Mouse (Mus musculus): ENCODE data around the gene Foxj2.

The Foxj2 gene

DNA sequence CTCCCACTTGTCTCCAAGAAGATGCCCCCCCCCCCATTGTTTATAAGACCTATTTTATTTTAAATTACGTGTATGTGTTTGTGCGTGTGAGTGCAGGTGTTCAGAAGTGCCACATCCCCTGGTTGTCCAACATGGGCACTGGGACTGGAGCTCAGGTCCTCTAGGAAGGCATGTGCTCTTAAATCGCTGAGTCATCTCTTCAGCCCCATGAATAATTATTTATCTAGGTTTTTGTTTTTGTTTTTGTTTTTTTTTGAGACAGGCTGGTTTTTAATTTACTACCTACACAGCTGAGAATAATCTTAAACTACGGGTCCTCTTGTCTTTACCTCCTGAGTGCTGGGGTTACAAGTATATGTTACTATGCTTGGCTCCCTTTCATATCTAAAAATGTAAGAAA, 6.1 kb upstream of the Foxj2 start:
- no peak for DNase-seq (ENCODE audit: low spot score)

DNA sequence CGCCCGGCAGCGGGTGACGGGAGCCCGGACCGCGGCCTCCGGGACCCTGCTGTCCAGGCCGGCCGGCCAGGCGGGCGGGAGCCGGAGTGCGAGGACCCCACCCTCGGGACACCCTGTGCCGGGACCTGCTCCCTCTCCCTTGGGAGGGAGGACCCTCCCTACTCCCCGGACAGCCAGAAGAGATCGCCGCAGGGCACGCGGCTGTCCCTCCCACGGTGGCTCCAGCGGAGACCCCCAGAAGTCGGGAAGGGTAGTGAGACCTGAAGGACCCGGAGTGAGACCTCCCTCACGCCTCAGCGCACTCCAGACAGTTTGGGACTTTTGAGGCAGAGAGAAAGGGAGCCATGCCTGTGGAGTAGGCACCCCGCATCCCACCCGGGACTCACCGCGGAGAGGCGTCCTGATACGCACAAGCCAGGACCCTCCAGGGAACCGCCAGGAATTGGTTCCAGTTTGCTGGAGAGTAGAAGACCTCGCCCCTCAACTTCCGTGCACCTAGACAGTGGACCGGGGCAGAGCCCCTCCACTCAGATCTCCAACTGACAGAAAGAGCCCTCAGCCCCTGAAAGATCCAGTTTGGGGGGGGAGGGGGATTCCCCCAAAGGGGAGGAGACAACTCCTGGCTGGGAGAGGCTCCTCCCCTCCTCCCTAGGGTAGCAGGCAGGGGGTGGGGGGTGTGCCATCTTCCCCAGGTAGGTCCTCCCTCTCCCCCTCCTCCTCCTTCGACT, 521 bp downstream of the Foxj2 start:
- DNase-seq (ENCODE audit: low spot score), result no peak

DNA sequence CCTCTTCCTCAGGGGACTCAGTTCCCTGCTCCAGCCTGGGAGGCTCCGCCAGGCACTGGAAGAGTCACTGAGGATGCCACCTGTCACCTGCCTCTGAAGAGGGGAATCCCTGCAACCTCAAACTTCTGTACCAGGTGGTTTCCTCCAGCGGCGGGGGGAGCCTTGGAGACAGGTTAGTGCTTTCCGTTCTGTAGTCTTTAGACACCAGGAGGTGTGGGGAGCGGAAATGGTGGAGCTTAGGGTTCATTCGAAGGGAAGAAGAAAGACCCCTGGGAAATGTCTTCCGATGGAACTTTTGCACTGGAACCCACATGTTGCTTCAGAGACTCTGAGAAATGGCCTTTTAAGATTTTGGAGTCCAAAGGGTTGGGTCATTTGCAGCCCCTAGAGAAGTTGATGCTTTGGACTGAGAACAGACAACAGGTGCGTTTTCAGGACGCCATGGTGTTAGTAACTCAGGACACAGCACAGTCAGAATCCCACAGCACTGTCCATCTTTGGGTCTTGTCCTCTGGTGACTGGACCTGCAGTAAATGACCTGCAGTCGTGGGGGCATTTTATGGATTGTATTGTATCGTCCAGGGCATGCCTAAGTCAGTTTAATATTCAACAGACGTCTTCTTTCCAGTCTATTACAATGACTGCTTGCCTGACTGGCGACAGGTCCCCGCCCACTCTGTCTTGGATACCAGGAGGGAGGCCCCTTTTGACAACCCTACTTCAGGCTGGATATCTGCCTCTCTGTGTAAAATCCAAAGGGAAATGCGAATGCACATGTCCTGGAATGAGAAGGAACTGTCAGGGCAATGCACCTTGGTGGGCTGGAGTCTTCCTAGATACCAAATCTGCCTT, 1.3 kb downstream of the Foxj2 start:
- DNase-seq (ENCODE audit: low spot score), result no peak

DNA sequence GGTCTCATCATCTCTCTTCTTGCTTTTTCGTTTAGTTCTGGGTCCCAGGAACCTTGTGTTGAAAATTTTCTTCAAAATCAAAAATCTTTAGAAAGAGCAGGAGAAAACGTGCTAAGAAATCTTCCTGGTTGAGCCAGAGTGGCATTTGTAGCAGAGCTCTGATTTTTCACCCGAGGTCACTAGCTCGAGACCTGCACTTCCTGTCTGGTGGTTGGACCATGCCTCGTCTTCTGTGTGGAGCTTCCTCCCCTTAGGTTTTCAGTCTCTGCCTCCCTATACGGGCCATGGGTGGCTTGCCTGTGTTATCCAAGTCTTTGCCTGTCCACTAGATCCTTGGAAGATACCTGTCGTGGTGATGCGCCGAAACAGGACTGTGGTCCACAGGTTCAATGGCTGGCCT, 2.1 kb downstream of the Foxj2 start:
- DNase-seq (ENCODE audit: low spot score), result no peak

DNA sequence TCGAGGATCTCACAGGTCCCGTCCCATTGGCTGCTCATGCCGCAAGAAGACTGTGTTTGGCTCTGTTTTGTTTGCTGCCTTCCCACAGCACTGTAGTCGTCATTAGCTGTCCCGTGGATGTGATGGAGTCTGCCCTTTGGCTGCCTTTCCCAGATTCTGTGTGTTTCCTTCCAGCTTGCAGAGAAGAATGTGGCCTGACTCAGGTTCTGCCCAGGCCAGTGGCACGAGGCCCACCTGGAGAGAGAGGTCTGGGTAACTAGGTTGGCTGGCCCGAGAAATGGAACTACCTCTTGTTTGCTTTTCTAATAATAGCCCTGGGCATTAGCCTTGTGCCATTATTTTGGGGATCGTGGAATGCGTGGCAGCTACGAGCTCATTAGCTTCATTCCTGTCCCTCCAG, 4.4 kb downstream of the Foxj2 start:
- DNase-seq (ENCODE audit: low spot score), result no peak

DNA sequence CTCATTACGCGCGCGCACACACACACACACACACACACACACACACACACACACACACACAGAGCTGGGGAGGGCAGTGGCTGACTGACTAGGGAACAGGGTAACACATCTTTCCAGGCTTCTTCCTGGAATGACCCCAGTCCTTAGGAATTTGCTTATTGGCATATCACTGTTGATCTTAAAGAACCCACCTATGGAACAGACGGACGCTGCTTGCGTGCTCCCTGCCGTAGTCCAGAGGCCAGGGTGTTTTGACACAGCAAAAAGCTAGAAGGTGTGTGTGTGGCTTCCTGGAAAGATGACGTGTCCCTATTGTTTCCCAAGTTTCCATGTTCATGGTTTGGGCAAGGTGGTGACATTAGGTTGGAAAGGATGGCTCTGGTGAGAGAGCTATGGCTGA, 5.5 kb downstream of the Foxj2 start:
- DNase-seq (ENCODE audit: low spot score), result no peak

DNA sequence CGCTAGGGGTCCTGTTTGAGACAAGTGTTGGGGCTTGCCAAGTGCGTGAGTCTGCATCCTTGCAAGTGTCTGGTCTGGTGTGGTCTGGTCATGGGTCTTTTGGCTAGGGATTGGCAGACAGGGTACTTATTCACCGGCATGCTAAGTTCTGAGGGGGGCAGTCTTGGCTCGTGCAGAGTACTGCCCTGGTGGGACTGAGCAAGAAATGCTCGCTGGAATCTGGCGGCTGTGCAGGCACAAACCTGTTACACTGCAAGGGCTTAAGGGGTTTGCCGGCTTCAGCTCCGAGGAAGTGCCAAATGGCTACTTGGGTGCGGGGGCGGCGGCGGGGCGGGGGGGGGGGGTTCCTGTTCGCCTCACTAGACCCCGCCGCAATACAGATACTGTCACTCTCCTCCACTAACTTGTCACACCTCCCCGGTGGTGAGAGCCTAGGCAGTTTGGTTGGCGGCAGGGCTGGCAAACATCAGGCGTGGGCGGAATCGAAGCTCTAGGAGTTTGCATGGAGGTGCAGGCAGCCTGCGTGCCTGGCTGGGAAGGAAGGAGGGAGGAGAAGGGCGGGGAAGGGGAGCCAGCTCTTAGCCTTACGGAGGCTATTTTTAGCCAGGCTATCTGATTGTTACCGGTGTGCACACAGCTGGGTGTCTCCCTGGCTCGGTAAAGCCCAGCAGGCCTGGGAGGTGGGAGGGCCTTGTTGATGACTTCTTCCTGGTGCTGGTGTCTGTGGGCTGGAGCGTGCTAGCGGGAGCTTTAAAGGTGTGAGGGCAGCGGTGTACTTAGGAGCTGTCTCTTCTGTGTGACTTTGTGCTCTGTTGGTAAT, 6.4 kb downstream of the Foxj2 start:
- DNase-seq (ENCODE audit: low spot score), result peak; percentile 78

DNA sequence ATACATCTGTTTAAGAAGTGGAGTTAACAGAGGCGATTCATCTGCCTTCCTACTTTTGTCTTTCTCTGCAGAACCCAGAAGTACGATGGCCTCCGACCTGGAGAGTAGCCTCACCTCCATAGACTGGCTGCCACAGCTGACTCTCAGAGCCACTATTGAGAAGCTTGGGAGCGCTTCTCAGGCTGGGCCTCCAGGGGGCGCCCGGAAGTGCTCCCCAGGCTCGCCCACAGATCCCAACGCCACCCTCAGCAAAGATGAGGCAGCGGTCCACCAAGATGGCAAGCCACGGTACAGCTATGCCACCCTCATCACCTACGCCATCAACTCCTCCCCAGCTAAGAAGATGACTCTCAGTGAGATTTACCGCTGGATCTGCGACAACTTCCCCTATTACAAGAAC, 8.4 kb downstream of the Foxj2 start:
- DNase-seq (ENCODE audit: low spot score), result no peak

DNA sequence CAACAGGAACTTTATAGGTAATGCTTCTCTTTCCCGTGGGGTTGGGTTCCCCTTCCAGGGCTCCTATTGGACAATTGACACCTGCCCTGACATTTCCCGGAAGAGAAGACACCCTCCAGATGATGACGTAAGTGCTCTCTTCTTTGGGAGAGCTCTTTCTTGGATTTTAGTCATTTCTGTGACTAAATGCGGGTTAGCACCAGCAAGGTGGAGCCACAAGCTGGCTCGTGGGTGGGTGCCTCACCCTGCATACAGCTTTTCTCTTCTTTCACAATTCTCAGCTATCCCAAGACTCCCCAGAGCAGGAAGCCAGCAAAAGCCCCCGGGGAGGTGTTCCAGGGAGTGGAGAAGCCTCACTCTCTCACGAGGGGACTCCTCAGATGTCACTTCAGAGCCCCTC, 13.2 kb downstream of the Foxj2 start:
- DNase-seq (ENCODE audit: low spot score), result no peak

DNA sequence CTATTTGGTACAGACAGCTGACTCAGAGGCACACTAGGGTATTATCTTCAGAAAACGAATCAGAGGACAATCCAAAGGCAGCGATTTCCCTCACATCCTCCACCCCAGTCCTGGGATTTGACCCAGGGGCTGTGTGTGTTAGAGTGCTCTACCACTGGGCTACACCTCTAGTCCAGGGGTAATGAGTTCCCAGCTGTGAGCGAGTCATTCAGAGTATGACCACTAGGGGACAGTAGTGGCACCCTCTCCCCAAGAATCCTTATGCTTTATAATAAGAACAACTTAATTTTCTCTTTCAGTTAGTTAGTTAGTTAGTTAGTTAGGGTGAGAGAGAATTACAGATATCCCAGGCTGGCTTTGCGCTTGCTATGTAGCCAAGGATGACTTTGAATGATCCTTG, 14.7 kb downstream of the Foxj2 start:
- DNase-seq (ENCODE audit: low spot score), result peak; percentile 64

DNA sequence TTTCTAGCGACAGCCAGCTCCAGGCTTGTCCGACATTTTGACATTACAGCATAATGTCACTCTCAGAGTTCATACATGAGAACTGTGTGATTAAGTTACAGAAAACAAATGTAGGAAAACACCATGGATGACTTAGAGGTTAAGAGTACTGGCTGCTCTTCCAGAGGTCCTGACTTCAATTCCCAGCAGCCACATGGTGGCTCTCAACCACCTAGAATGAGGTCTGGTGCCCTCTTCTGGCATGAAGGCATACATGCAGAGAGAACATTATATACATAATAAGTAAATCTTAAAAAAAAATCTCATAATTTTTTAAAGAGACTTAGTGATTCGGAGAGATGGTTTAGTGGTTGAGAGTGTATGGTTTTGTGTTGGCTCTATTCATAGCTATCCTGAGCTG, 17.3 kb downstream of the Foxj2 start:
- no peak for DNase-seq (ENCODE audit: low spot score)

DNA sequence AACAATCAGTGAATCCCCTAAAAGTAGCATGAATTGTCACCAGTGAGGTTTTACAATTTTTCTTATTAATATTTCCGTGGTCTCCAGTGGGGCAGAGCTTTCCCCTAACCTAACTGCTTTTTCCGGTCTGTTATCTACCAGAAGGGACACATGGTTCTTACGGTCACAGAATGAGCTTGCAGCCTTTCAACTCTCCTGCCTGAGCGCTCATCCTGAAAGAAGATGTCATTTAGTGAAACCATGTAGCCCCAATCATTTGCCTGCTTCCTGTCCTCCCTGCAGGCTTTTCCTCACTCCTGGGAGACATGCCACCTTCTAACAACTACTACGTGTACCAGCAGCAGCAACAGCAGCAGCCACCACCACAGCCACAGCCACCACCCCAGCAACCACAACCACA, 17.8 kb downstream of the Foxj2 start:
- no peak for DNase-seq (ENCODE audit: low spot score)

DNA sequence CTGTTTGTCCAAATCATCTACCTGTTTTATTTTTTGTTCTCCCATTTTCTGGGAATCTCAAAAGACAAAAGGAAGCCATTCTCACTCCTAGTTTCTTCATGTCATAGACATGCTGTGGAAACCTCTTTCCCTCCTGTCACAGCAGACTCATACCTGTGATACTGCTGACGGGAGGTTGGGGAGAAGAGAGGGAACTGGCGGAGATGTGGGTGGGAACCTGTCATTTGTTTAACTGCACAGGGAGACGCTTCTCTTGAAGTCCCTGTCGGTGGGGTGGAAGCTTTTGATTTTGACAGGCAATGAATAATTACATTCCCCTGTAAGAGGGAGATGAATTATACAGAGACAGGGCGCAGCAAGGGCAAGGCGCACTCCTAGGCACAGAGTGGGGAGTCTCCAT, 24.0 kb downstream of the Foxj2 start:
- DNase-seq (ENCODE audit: low spot score), result no peak

DNA sequence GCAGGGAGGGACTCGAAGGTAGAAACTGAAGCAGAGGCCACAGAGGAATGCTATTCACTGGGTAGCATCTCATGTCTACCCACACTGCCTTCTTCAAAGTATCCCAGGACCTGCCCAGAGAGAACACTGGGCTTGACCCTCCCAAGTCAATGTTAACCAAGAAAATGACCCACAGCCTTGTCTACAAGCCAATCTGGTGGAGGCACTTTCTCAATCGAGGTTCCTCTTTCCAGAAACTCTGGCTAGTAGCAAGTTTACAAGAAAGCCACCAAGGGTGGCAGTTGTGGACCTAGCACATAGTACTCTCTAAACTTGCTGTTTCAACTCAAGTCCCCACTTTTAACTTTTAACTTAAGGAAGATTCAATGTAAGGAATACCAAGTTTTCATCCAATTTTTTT, 33.0 kb downstream of the Foxj2 start:
- no peak for DNase-seq (ENCODE audit: low spot score)

DNA sequence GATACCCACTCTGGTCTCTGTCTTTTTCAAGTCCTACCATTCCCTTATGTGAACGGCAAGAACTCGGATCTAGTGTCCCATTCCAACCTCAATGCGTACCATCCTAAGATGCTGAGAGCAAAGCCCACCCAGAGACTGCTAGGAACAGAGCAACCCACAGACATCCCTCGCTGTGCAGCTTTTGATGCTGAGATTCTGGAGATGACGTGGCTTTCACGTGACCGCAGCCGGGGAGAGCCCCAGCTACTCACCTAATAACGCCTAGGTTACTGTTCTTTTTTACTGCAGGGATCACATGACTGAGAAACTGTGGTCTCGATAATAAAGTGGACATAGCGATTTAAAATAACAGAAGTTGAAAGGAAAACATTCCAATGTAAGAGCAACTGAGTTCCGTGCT, 34.8 kb downstream of the Foxj2 start:
- no peak for DNase-seq (ENCODE audit: low spot score)

DNA sequence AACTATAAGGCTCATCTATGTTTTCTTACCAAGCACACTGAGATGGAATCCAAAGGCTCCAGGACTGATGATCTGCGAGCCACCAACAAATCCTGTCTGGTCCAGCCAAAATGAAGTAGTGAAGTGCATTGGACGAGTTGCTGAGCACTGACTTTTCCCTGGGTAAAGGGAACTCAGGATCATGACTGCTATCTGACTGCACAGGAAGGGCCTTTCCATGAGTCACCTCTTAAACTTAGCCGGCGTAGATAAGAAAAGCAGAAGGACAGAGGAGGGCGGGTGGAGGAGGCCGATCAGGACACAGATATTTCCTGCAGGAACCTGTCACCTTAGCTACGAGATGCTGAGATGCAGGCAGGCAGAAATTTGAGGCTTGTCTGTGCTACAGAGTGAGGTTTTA, 36.2 kb downstream of the Foxj2 start, which contains the start of gene C3ar1:
Gene C3ar1, minus strand, starts transcription at position 207 of the 400 bp plus-strand sequence.
- DNase-seq (ENCODE audit: low spot score), result peak; percentile 37

DNA sequence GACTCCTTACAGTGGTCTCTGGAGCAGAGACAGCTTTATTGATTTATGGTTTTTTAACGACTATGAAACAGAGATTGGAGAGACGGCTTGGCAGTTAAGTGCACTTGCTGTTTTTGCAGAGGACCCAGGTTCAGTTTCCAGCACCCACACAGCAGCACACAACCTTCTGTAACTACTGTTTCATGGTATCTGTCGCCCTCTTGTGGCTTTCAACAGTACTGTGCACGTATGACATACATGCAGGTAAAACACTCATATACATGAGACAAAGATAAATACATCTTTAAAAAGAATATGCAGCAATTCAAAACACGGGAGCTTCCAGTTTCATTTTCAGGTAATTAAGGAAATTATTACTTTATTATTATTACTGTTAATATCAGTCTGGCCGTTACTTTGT, 42.7 kb downstream of the Foxj2 start:
- DNase-seq (ENCODE audit: low spot score), result no peak

DNA sequence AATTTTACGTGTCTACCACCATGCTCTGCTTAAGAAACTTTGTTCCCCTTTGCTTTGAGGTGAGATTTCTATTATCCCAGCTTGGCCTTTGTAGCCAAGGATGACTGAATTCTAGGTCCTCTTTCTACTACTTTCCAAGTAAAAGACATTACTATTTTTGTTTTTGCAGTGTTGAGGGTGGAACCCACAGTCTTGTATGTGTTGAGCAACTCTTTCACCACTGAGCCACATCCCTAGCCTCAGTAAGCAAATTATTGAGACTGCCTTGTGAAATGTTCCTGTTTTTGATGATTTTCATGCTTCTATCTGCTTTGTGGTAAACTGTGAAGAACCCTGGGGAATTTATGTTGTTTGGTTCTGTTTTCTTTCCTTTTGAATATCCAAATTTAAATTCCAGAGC, 43.2 kb downstream of the Foxj2 start:
- no peak for DNase-seq (ENCODE audit: low spot score)

DNA sequence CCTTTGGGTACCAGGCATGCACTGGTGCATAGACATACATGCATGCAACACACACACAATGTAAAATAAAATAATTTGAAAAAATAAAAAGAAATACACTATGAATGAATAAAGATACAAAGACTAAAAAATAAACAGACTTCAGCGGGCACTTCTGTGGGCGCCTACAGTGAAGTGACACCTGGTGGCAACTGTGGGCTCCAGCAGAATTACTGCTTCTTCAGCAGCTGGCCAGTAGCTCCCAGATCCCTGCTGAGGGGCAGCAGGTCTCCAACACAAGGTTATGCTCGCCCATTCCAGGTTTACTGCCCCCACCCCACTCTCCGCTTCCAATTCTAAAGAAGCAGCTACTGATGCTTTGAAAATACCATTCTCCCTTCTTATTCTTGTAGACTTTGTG, 48.2 kb downstream of the Foxj2 start:
- no peak for DNase-seq (ENCODE audit: low spot score)

DNA sequence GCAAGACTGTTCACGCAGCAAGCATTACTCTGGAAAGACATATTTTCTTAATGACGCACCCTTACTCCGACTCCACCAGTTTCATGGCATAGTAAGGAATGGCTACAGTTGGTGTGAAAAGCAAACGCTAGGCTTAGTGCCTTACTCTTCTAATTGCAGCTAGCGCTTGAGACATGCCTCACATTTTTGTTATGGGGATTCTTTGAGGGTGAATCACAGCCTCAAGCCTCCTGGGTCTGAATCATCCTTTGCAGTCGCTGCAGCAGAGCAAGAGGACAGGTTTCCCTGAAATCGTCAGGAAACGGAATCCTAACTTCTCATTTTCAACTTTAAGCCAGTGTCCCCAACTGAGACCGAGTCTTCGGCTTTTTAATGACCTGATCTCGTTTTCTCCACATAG, 50.1 kb downstream of the Foxj2 start:
- DNase-seq (ENCODE audit: low spot score), result no peak

DNA sequence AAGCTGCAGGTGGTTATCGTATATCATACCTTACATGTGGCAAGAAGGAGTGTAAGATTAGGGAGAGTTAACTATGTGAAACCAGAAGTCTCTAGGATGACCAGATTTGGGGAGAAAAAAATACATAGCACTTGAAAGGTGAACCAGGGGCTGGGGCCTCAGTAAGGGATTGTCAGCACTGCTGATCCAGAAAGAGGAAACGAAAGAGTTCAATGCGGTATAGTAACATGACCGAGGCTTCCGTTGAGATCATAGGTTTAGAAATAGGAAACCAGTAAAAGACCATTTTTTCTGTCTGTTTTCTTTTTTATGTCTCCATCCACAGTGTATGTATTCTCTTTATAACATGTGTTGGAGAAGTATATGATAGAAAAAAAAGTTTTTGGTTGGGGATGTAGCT, 53.1 kb downstream of the Foxj2 start:
- no peak for DNase-seq (ENCODE audit: low spot score)

DNA sequence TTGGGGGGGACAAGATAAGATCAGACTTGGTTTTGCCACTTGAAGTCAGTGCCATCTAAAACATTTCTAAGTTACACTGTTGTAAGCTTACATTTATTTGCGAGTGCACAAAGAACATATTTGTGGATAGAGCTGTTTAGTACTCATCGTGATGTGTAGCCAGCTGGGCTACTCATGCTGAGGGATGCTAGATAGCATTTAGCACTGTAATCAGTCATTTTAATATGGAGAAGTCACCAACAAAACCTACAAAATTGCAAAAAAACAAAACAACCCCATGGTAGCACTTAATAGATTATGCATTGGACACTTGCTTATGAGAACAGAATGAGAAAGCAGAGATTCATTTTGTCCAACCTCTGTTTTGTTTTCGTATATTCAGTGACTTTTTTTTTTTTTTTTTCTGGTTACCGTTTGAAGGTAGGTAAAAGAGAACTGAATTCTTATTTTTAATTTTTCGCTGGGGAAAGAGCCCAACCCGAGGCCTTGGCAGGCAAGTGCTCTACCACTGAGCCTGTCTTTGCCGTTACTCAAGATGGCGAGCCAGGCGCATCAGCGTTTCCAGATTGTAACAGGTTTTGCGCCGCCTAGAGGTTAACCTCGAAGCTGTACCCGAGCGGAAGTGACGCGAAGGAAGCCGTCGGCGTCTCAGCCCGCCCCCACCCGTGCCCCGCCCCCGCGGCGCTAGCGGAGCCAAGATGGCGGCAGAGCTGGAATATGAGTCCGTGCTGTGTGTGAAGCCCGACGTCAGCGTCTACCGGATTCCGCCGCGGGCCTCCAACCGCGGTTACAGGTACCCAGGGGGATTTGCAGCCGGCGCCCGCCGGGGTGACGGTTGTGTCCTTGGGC, 54.4 kb downstream of the Foxj2 start, which contains the start of gene Necap1:
Gene Necap1, plus strand, starts transcription at position 604 of the 849 bp plus-strand sequence.
- DNase-seq (ENCODE audit: low spot score), result peak; percentile 95

Measured in c-Kit-positive CD71-positive TER-119-positive erythroid progenitor cells, embryonic 14.5 days (primary cell).